Mouse (Mus musculus) megakaryocyte, embryonic 14.5 days (primary cell): ENCODE results near the gene Antxr1. TPM values are rescaled to one million over a fixed set of nuclear protein-coding genes. Genes with fewer than 3 reads are reported as not detected.

ENCODE experiments used
- H3K27me3 ChIP-seq: replicated peaks from 2 replicates; pipeline ENCODE3; 2012; ENCODE audit warnings: inconsistent platforms
- H3K36me3 ChIP-seq: replicated peaks from 2 replicates; pipeline ENCODE3; 2012; ENCODE audit warnings: low read length, inconsistent platforms, mixed read lengths
- H3K4me1 ChIP-seq: 2 replicates; pipeline ENCODE4 v1.6.1; 2012; ENCODE audit warnings: inconsistent platforms
- H3K4me3 ChIP-seq: replicated peaks from 2 replicates; pipeline ENCODE3; 2012; ENCODE audit warnings: moderate library complexity, mild to moderate bottlenecking, inconsistent platforms
- H3K9me3 ChIP-seq: 2 replicates; pipeline ENCODE4 v1.6.1; 2012; ENCODE audit warnings: inconsistent platforms
- FLI1 ChIP-seq: IDR thresholded peaks from 2 replicates; pipeline ENCODE4 v1.6.1; 2012; ENCODE audit warnings: low read length, inconsistent platforms, mixed read lengths
- GATA1 ChIP-seq: IDR thresholded peaks from 3 replicates; pipeline ENCODE4 v1.6.1; 2012; ENCODE audit warnings: mixed read lengths, low read length, inconsistent platforms, borderline replicate concordance
- polyA plus RNA-seq: library from polyadenylated mRNA; stranded (reverse); fragments of >175 nt; gene quantifications from 2 replicates; pipeline ENCODE4 v1.2.3, GENCODE M21; 2012; ENCODE audit warnings: low replicate concordance; ENCODE audit not compliant: insufficient read depth

The Antxr1 gene
- polyA plus RNA-seq, 1 experiment: not detected

GRCm38 (mm10) chr6:87257471-87257870 is 78.2 kb downstream of the Antxr1 start:
- H3K4me1 ChIP-seq: peaks cover 11% of the 10 kb centered on the region
- TF ChIP-seq FLI1: no peak
- no peak for TF ChIP-seq GATA1
- H3K27me3 ChIP-seq: peaks cover 37% of the 10 kb centered on the region
- no peaks in the 10 kb centered on the region for H3K9me3 ChIP-seq
- H3K4me3 ChIP-seq: no peak overlapping the region
- no peaks in the 10 kb centered on the region for H3K36me3 ChIP-seq

DNA sequence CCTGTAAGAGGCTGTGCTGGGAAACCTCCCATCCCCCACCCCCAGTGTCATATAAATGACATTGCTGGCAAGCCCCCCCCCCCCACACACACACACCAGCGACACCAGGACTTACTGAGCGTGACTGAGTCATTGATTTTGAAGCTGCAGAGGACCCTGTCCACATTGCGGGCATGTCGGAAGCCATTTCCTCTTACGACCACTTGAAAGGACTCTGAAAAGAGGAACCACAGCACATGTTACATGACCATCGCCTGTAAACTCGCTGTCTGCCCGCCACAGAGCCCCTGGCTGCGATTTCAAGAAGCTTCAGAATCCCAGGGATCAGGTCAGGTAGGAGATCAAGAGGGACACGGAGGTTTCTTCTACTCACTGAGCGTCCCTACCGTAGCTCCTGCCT is 80.0 kb downstream of the Antxr1 start:
- H3K4me3 ChIP-seq: no peak overlapping the region
- TF ChIP-seq FLI1 (no peak), GATA1 (no peak)

GRCm38 (mm10) chr6:87254756-87255155 is 80.9 kb downstream of the Antxr1 start:
- Histone ChIP-seq H3K4me3 (no peak overlapping the region), H3K27me3 (peaks cover 30% of the 10 kb centered on the region), H3K36me3 (no peaks in the 10 kb centered on the region), H3K9me3 (no peaks in the 10 kb centered on the region), H3K4me1 (peaks cover 8% of the 10 kb centered on the region)
- TF ChIP-seq GATA1 (no peak), FLI1 (no peak)

More for the DNA sequence above, 80.0 kb downstream of the Antxr1 start:
- Histone ChIP-seq H3K9me3 (no peaks in the 10 kb centered on the region), H3K27me3 (peaks cover 33% of the 10 kb centered on the region), H3K36me3 (no peaks in the 10 kb centered on the region), H3K4me1 (peaks cover 11% of the 10 kb centered on the region)

- peaks cover 21% of the 10 kb centered on the region for H3K27me3 ChIP-seq
- H3K36me3 ChIP-seq: no peaks in the 10 kb centered on the region
- no peaks in the 10 kb centered on the region for H3K9me3 ChIP-seq
- H3K4me1 ChIP-seq: no peaks in the 10 kb centered on the region; the same call in 1 of the 2 replicates
- no peak for TF ChIP-seq GATA1
- no peak for TF ChIP-seq FLI1
- no peak overlapping the region for H3K4me3 ChIP-seq
These were observed 83.9 kb downstream of the Antxr1 start for GRCm38 (mm10) chr6:87251716-87252115.

DNA sequence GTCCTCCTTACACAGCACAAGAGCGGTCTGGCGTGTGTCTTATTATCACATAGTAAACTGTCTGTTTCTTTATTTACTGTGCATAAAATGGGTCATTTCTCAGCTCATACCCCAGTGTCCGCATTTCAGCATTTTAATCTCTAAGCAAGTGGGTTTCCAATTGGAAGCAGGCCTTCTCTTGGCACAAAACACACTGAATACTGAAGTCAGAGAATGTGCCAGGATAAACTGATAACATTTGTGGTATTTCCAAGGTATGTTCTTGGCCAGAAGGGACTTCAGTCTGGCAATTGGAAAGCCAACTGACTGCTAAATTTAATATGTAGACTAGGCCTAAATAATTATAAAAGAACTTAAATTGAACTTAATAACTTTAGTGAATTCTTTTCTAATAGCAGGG is 84.9 kb downstream of the Antxr1 start:
- H3K4me1 ChIP-seq: no peaks in the 10 kb centered on the region; the same call in 1 of the 2 replicates
- H3K27me3 ChIP-seq: peaks cover 16% of the 10 kb centered on the region
- H3K36me3 ChIP-seq: no peaks in the 10 kb centered on the region
- no peaks in the 10 kb centered on the region for H3K9me3 ChIP-seq
- TF ChIP-seq FLI1: no peak
- TF ChIP-seq GATA1: no peak
- no peak overlapping the region for H3K4me3 ChIP-seq

DNA sequence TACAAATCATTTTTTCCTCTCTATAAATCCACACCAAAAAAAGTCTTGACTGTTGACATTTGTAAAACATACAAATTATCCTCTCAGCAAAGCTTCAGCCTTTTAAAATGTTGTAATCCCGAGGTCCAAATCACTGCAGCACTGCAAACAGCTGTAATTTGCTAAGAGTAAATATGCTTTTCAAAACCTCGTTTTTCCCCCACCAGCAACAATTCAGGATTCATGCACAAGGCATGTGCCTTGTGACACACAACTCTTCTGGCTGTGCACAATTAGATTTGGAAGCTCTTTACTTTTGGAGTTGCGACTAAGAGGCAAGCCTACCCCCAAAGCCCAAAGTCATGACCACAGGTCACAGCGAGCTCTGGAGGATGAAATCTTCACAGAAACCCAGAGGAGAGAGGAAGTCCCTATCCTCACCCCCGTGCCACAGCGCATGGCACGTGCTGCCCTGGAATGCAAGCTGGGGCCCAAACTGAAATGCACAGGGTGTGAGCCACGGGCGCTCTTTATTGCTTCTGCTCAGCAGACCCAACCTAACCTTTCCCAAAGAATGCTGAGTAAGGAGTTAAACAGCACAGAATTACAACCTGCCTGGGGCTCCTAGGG is 87.3 kb downstream of the Antxr1 start:
- Histone ChIP-seq H3K9me3 (no peaks in the 10 kb centered on the region), H3K4me1 (peaks cover 5% of the 10 kb centered on the region; the same call in 1 of the 2 replicates), H3K36me3 (no peaks in the 10 kb centered on the region), H3K4me3 (no peak overlapping the region), H3K27me3 (peaks cover 12% of the 10 kb centered on the region)
- no peak for TF ChIP-seq FLI1
- TF ChIP-seq GATA1: no peak

DNA sequence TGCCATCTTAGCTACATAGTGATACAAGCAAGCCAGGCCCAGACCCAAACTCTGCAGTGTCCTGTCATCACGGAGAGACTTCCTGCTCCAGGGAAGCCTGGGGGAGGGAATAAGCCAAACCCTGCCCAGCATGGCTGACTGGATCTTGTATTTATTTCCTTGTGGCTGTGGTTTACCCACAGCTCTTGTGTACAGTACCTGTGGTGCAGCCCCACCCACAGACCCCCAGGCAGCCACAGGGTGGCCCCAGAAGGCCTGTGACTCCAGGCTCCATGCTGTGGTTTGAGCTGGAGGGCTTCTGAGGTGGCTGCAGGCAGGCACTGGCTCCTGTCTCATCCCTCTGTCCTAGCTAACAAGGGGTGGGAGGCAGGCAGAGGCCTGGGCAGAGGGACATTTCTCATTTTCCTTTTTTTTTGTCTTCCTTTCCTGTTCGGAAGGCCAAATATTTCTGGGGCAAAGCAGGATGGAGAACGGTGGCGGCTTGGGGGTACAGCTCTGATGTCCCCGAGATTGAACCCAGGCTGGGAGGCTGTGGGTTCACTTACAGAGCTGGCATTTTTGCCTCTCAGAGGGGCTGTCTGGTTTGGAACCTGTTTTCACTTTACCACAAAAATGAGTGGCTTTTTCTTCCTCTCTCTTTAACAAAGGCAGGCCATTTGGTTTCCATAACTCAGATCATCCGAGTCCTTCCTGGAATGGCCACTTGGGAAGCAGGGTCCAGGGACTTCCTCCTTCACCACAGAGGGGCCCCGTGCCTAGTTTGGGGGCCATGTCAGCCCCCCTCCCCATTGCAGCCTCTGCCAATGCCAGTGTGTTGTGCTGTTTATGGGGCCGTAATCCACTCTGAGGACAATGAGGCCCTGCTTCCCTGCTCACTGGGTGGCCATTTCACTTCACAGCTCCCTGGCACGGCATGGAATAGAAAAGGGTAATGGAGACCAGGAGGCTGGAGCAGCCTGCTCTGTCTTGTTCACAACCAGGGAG is 91.2 kb downstream of the Antxr1 start:
- no peak for TF ChIP-seq FLI1
- no peak for TF ChIP-seq GATA1
- Histone ChIP-seq H3K9me3 (no peaks in the 10 kb centered on the region), H3K27me3 (peaks cover 14% of the 10 kb centered on the region), H3K4me1 (peaks cover 5% of the 10 kb centered on the region), H3K36me3 (no peaks in the 10 kb centered on the region), H3K4me3 (no peak overlapping the region)

DNA sequence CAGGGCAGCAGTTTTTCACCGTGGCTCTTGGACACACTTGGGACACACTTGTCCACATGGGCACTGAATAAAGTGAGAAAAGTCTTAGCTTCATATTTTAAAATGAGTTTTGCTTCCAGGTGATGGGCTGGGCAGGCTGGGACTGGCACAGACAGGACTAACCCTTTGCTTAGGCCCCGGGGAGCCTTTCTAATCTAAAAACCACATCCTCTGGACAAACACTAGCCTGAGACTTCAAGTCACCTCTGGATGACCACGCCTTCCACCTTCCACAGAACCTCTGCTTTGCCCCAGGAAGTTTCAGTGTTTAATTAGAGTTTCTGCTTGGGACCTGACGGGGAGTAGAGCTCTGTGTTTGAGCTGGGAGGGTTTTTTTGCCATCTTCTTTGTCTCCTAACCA is 98.4 kb downstream of the Antxr1 start:
- Histone ChIP-seq H3K9me3 (no peaks in the 10 kb centered on the region), H3K4me1 (peaks cover 16% of the 10 kb centered on the region), H3K4me3 (no peak overlapping the region), H3K36me3 (no peaks in the 10 kb centered on the region), H3K27me3 (peaks cover 17% of the 10 kb centered on the region)
- TF ChIP-seq FLI1 (no peak), GATA1 (no peak)

GRCm38 (mm10) chr6:87236061-87236460 is 99.6 kb downstream of the Antxr1 start:
- peaks cover 22% of the 10 kb centered on the region for H3K27me3 ChIP-seq
- no peak overlapping the region for H3K4me3 ChIP-seq
- no peak for TF ChIP-seq GATA1
- TF ChIP-seq FLI1: no peak
- H3K36me3 ChIP-seq: no peaks in the 10 kb centered on the region
- peaks cover 16% of the 10 kb centered on the region for H3K4me1 ChIP-seq
- H3K9me3 ChIP-seq: no peaks in the 10 kb centered on the region

- Histone ChIP-seq H3K27me3 (peaks cover 16% of the 10 kb centered on the region), H3K9me3 (no peaks in the 10 kb centered on the region), H3K4me1 (peaks cover 7% of the 10 kb centered on the region), H3K36me3 (no peaks in the 10 kb centered on the region), H3K4me3 (no peak overlapping the region)
- TF ChIP-seq GATA1 (no peak), FLI1 (no peak)
These were observed 102.5 kb downstream of the Antxr1 start for GRCm38 (mm10) chr6:87233111-87233510.
